Mouse (Mus musculus) cerebellum, adult 9-11 months (tissue): ENCODE data around the gene Cers5.
"Not testable (repeated sequence)": the region's sequence is repeated elsewhere in the genome, so short reads cannot be mapped to it uniquely, and the experiment has no call there.

Experiments
- DNase-seq: peaks from one replicate; pipeline ENCODE4 v3.0.0; 2022

The Cers5 gene

DNA sequence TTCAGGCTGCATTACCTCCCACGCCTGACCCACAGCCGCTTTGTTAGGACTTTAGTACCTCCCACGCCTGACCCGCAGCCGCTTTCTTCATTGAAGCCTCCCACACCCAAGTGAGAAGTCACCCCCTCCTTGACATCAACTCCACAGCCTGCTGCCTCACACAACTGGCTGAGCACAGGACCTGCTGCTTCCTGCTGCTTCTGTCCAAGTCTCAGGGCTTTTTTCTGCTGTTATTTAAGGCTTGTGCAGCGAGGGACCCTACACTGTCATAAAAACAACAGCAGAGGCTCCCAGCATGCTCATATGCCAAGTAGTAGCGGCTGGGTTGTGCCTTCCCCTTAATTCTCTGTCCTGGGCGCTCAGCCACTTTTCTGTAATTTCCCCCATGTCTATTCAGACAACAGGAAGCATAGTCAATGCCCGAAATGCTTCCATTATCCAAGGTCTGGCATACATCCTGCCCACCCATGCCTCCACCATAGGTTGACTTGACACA, 15.0 kb upstream of the Cers5 start:
- DNase-seq, result no peak

DNA sequence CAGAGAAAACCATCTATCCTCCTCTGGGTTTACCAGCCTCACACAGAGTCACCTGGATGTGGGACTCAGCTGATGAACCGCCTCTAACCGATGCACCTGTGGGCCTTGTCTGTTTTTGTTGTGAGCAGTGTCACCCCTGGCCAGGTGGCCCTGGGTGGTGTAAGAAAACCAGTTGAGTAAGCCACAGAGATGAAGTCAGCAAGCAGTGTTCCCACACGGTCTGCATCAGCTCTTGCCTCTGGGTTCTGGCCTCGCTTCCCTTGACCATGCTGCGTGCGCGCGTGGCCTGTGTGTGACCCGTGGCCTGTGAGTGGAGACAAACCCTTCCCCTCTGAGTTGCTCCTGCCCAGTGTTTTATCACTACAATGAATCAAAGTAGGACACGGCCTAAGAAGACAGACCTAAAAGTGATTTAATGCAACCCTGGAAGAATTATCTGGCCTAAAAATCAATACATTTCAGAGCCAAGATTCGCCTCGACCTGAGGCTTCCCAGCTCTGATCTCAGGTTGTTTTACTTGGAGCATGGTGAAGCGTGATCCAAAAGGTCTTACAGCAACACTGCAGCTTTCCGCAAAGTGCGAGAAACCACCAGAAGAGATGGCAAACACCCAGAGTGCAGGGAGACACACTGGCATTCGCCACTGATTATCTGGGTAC, 6.1 kb upstream of the Cers5 start:
- no peak for DNase-seq

DNA sequence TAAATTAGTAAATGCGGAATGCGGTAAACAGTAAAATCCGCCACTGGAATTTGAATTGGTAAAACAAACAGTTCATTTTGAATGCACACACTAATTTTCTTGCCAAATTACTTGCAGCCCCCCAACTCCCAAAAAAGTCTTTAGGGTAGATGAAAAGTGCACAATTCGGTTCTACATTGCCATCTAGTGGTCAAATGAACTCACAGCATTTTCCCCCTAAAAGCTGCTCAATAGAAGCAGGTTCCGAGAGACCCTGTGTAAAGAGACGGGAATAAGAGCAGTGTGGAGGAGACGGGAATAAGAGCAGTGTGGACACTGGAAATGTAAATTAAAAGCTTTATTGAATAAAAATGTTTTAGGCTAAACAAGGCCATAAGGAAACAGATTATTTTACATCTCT, 5.5 kb upstream of the Cers5 start:
- DNase-seq, result peak; percentile 31

DNA sequence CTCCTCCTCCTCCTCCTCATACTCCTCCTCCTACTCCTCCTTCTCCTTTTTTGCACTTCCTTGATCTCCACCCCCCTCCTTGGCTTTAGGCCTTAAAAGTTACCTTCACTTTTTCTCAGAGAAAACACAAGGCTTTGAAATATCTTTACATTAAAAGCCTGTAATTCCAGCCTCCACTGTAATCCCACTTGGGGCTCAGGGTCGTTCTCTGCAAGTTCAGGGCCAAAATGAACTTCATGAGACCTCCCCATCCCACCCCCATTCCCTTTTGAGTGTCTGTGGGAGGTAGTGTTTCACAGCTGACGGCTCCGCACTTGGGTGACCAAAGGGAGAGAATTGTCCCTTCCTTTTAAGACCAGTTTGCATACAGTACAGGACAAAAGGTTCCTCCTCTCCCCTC, 240 bp upstream of the Cers5 start:
- peak; percentile 17 for DNase-seq

DNA sequence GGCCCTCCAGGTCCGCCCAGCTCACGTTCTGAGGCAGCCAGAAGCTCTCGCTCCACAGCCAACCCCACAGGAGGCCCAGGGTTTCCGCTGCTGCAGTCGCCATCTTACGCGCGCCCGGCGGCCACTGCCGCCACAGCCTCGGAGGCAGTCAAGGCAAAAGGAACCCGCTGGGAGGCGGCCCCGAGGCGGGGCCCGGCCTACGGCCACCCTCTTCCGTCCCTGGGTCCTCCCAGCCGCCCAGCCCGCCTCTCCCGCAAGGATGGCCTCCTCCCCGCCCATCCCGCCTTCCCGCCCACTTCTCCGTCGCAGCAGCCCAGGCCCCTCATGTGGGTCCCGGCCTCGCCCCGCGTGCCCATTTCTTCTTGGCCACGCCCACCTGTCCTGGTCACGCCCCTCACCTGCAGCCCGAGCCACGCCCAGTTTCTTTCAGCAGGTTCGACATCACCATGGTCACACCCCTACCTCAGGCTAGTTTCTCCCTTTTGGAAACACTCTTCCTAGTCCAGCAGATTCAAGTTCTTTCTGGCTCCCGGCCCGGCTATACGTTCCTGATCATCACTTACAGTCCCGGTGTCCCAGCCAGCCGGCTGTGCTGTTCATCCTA, 306 bp downstream of the Cers5 start:
- peak; percentile 85 for DNase-seq

DNA sequence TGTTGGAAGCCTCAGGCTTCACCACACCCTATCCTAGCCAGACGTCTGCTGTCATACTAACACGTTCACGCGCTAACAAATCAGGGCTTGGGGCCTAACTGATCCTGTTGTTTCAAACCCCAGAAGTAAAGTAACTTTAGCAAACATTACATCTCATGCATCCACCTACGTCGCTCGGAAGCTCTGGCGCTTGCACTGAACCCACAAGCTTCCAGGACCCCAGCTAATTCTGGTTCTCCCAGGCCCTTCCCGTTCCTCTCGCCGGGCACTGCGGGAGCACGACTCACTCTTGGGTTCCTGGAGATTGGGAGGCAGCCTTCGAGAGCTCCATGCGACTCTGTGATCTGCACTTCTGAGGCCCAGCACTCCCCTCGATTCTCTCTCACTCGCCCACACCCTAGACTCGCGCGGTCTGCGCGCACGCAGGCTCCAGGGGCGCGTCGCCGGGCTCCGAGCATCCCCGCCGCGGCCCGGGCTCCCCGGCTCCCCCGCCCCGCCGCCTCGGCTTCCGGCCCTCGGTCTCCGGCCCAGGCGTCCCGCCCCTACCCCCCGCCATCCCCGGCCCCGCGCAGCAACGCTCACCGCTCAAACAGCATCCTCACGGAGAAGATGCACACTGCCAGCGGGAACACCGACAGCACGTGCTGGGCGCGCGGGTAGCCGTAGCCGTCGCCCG, 946 bp downstream of the Cers5 start:
- peak; percentile 49 for DNase-seq

DNA sequence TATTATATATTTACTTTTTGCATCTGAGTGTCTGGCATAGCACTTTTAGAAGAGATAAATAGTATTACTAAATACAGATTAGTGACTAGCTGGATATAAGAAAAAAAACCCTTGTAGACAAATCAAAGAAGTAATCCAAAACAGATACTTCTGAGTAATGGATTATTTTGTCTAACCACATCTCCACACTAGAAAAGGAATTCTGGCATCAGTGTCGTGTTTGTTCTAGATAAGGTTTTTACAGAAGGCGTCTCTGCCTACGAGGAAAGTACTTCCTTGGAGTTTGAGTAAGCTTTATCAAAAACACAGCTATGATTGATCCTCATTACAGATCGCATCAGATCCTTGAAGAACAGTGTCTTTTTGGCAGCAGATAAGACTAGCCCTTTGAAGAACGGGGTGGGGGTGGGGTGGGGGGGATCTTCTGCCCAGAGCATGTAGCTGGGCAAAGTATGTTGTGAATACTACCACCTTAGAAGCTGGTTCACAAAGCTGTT, 1.6 kb downstream of the Cers5 start:
- no peak for DNase-seq

DNA sequence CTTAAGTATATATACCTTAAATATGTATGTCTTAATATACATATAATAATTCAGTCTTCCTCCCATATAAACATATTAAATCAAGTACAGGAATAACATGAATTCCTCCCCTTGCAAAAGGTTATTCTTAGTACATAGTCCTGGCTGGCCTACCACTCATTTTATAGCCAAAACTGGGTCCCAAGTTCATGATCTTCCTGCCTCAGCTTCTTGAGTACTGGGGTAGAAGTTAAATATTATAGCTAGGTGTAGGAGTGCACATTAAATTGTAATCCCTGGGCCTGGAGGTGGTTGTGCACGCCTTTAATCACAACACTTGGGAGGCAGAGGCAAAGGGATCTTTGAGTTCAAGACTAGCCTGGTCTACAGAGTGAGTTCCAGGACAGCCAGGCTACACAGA, 3.9 kb downstream of the Cers5 start:
- DNase-seq, result no peak

DNA sequence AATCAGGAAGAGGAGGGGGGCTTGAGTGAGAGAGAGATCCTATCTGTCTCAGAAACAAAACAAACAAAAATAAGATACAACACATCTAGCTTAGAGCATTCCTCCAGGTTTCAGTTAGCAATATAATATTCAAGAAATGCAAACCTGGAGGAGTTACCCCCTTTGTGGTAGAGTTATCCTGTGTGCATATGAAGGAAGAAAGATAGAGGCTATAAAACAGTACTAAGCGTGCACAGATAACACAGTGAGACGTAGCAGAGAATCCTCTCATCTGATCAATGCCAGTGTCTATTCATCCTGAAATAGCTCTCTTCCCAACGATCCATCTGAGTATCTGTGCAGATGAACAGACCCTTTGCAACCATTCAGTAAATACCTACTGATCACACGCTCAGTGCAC, 5.2 kb downstream of the Cers5 start:
- DNase-seq, result no peak

DNA sequence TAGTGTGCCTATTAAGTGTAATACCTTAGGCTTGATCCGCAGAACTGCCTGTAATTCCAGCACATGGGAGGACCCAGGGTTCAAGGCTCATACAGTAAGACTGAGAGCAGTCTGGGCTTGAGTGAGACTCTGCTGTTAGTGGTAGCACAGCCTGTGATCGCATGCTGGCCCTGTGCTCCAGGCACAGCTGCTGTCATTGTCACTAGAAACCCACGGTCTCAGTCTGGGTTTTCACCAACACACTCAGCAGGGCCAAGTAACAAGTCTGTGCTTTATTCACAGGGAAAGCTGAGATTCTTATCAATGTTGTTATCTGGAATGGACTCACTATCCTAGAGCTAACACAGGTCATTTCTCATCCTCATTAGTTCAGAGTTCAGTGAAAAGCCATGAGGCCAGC, 18.5 kb downstream of the Cers5 start:
- no peak for DNase-seq

DNA sequence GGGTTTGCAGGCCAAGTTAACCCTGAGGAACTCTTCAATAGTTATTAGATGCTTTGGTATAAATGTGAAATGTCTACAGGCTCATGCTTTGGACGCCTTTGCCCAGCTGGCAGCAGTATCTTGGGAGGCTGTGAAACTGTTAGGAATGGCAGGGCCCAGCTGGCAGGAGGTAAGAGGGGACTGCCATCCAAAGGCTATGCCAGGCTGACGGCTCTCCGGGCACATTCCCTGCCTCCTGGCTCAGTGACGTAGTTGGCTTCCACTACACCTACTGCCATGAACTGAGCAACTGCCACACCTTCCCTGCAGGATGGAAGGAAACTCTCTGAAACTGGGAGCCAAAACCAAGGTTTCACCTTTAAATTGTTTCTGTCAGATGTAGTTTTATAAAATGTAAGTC, 32.5 kb downstream of the Cers5 start:
- peak; percentile 42 for DNase-seq

DNA sequence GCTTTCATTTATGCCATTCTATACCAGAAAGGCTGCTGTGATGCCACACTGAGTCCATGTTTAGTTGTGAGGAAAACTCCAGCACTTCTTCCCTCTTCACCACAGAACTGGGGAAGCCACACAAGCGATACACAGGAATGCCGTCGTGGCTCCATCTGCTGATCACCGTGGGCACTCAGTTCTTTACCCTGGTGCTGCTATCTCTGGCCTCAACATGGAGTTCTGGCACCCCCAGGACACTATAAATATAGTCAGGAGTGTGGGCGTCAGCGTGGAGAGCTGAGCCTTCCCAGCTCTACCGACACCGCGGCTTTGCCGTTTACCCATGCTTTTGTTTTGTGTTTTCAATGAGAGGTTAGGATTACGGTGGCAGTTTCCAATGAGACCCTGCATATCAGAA, 36.0 kb downstream of the Cers5 start:
- DNase-seq, result no peak

DNA sequence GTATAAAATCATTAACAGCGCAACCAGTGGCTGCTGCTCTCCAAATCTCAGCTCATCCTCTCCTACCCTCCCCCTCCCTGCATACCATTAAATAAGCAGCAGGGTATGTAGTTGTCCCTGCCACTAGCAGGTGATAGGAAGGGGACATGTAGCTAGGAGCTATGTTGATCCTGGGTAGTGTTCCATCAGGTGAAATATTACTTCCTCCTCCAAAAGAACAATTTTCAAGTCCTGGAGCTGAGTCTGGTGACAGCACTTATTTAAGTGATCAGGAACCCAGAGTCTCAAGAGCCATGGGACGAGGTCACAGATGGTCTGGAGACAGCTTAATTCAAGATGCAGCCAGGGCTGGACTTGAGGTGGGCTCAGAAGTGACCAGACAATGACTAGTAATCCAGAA, 37.1 kb downstream of the Cers5 start:
- DNase-seq, result peak; percentile 100

DNA sequence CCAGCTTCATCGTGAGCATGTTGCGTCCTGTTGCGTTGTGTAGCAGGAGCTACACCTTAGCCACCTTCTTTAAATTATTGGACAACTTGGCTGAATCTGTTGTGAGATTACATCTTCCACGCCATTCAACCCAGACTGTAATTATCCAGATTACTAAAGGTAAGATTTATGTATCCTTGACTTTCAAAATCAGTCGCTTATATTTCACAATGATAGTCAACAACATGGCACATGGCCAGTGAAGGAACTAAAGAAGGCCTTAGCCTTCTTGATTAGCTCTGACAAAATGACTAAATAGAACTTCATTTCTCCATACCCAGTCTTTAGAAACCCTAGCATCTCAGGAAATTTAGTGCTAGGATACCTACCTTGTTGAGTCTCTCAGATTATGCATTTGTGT, 39.5 kb downstream of the Cers5 start:
- no peak for DNase-seq

DNA sequence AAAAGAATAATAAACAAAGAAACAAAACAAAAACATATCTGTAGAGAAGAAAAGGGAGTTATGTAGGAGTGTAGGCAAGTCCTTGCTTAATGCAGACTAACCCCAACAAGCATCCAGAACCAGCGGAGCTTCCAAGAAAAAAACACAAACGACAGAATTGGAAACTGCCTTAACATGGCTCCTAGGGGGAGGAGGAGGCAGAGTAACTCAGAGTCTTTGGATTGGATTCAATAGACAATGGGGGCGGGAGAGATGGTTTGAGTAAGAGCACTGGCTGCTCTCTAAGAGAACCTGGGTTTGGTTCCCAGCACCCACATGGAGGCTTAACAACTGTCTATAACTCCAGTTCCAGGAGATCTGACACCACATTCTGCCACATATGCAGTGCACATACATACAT, 41.0 kb downstream of the Cers5 start:
- no peak for DNase-seq

DNA sequence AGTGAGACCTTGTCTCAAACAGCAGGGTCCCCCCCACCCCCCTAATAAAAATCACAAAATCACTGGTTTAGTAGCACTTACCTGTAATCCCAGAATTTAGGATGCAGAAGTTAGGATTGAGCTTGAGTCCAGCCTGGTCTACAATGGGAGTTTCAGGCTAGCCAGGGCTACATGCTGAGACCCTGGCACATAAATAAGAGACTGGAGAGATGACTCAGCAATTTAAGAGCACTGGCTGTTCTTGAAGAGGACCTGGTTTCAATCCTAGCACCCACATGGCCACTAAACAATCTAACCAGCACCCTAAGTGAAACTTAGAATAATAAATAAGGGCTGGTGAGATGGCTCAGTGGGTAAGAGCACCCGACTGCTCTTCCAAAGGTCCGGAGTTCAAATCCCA, 41.5 kb downstream of the Cers5 start:
- DNase-seq, result no peak

DNA sequence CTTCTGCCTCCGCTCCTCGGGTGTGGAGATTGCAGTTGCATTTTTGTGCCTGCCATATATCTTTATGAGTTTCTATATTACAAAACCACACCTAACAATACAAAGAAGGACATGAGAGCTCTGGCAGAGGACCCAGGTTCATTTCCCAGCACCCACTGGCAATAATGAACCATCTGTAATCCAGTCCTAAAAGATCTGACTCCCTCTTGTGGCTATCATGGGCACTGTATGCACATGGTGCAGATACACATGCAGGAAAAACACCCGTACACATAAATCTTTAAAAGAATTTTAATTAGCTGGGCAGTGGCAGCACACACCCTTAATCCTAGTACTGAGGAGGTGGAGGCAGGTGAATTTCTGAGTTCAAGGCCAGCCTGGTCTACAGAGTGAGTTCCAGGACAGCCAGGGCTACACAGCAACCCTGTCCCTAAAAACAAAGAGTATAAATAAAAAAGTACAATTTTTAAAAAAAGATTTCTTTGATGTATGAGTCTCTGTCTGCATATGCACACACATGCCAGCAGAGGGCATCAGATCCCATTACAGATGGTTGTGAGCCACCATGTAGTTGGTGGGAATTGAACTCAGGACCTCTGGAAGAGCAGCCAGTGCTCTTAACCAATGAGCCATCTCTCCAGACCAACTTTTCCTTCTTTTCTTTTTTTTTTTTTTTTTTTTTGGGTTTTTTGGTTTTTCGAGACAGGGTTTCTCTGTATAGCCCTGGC, 43.5 kb downstream of the Cers5 start:
- DNase-seq, result no peak

DNA sequence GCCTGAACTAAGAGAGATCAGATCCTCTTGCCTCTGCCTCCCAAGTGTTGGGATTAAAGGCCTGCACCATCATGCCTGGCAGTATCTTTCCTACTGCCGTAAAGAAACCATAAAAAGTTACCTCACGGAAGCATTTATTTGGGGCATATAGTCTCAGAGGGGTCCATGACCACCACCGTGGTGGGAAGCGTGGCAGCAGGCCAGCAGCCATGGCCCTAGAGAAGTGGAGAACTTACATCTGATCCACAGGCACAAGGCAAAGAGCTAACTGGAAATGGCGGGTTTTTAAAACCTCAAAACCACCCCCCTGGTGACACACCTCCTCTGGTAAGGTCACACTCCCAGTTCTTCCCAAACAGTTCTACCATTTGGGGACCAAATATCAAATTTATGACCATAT, 44.5 kb downstream of the Cers5 start:
- DNase-seq, result no peak

DNA sequence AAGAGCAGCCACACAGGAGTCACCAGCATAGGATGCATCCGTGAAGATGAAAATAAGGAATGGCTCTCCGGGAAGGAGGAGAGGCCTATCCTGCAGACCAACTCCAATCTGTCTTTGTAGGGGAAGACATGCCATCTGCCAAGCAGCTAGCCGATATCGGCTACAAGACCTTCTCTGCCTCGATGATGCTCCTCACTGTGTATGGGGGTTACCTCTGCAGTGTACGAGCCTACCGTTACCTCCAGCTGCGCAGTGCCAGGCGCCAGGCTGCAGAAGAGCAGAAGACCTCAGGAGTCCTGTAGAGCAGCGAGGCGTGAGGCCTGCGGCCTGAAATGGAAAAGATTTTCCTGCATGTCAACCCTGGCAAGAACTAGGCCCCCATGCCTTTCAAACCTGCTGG, 45.2 kb downstream of the Cers5 start:
- DNase-seq, result no peak

DNA sequence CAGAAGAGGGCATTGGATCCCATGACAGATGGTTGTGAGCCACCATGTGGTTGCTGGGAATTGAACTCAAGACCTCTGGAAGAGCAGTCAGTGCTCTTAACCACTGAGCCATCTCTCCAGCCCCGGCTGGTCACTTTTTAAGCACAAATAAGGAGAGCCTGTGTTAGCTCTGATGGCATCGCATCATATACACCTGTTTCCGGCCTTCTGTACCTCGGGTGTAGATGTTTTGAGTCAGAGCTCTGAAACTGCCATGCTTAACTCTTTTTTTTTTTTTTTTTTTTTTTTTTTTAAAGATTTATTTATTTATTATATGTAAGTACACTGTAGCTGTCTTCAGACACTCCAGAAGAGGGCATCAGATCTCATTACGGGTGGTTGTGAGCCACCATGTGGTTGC, 45.6 kb downstream of the Cers5 start:
- not testable (repeated sequence) for DNase-seq

DNA sequence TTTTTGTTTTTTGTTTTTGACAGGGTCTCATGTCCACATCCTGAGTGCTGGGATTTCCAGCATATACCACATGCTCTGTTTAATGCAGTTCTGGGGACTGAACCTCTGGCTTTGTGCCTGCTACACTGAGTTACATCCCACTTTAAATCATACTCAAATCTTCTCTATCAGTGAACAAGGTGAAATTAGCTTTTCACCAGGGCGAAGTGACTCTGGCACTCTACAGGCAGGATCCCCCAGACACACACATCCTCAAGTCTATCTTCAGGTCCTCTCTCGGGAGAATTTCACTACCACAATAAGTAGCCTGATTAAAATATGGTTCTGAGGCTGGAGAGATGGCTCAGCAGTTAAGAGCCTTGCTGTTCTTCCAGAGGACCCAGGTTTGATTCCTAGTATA, 46.1 kb downstream of the Cers5 start:
- no peak for DNase-seq

DNA sequence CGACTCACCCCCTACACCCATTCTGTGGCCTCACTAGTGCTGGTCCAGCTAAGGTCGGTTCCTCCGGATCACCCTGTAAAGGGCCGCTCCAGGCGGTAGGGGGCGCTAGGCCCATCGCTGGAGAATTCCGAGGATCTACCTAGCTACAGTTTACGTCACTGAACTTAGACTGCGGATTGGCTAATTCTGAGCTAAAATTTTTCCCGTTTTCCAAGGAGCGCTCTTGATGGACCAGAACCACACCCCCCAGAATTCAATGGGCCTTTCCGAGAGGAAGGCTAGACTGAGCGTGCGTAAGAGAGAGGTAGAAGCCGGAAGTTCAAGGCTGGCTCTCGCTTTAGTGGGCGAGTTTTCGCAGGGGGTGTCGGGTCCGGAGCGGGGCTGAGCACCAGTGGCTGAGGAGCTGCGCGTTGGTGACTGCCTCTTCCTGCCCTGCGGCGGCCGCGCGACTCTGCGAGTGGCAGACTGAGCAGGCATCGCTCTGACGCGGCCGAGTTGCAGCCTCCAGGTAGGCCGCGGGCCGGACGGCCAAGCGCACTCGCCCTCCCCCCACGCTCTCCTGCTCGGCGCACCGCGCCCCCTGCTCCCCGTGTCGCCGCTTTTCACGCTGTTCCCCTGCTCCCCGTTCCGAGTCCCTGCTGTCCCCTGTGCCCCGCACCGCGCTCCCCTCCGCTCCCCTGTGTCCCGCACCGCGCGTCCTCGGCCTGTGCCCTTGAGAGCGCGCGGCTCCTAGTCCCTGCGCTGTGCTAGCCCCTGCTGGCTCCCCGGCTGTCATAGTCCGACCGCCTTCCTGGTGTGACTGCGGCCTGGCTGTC, 47.1 kb downstream of the Cers5 start, which contains the start of gene Cox14:
TSS of gene Cox14 (plus strand) at position 278 of the 815 bp plus-strand sequence.
- peak; percentile 99 for DNase-seq
